Mouse (Mus musculus) forebrain, embryonic 14.5 days (tissue): ENCODE data around the gene Lhfpl2. TPM values are rescaled to one million over a fixed set of nuclear protein-coding genes. Genes with fewer than 3 reads are reported as not detected.

ENCODE experiments used
- ATAC-seq: fragments of 200-750 bp; cut with Nextera tagmentation; 2 replicates; pipeline ENCODE4 v1.8.0; 2017; ENCODE audit warnings: mild to moderate bottlenecking, moderate library complexity
- DNase-seq: peaks from one replicate; pipeline ENCODE4 v3.0.0-alpha.2; 2015; ENCODE audit warnings: low spot score
- H3K27ac ChIP-seq: fragments of 300-500 bp; sonication (generic); 2 replicates; pipeline ENCODE4 v1.5.1; 2014; ENCODE audit warnings: low read depth, mild to moderate bottlenecking, control low read depth, low read length, moderate library complexity
- H3K27me3 ChIP-seq: fragments of 300-500 bp; sonication (generic); replicated peaks from 2 replicates; pipeline ENCODE4 v1.6.1; 2014; ENCODE audit warnings: low read length, control low read depth, mixed read lengths; ENCODE audit not compliant: control insufficient read depth, insufficient read depth
- H3K36me3 ChIP-seq: fragments of 300-500 bp; sonication (generic); 2 replicates; pipeline ENCODE4 v1.6.1; 2014; ENCODE audit warnings: low read length, control low read depth; ENCODE audit not compliant: control insufficient read depth, insufficient read depth
- H3K4me1 ChIP-seq: fragments of 300-500 bp; sonication (generic); 2 replicates; pipeline ENCODE4 v1.6.1; 2014; ENCODE audit warnings: antibody characterized with exemption, low read length, control low read depth; ENCODE audit not compliant: control insufficient read depth, insufficient read depth
- H3K4me2 ChIP-seq: fragments of 300-500 bp; sonication (generic); 2 replicates; pipeline ENCODE4 v1.6.1; 2014; ENCODE audit warnings: mild to moderate bottlenecking, control low read depth, low read length
- H3K4me3 ChIP-seq: fragments of 300-500 bp; sonication (generic); 2 replicates; pipeline ENCODE4 v1.5.1; 2014; ENCODE audit warnings: low read depth, low read length, control low read depth
- H3K9ac ChIP-seq: fragments of 300-500 bp; sonication (generic); 2 replicates; pipeline ENCODE4 v1.6.1; 2014; ENCODE audit warnings: mild to moderate bottlenecking, low read length, control low read depth, moderate library complexity
- H3K9me3 ChIP-seq: fragments of 300-500 bp; sonication (generic); replicated peaks from 2 replicates; pipeline ENCODE4 v1.6.1; 2016; ENCODE audit warnings: low read length, control low read depth, mixed read lengths; ENCODE audit not compliant: control insufficient read depth
- WGBS: fragments of 180-500 bp; shearing (Covaris S2); extraction: QIAGEN DNeasy Blood & Tissue Kit; methylation state at CpG from one replicate; pipeline ENCODE4 v1.1.7; 2014; 5-methylcytosine and 5-hydroxymethylcytosine counted together
- polyA plus RNA-seq: library from polyadenylated mRNA; unstranded; fragments of >200 nt; fragmentation: Nextera tagmentation; extraction: Ambion mirVana; gene quantifications from 2 replicates; pipeline ENCODE4 v1.2.1, GENCODE M21; 2014

Lhfpl2 gene
- polyA plus RNA-seq, 1 experiment from 2014 or later = 9.7 TPM

- DNase-seq (no peak), ATAC-seq (no peak)
- WGBS = 90% methylated on average over 9 of the region's 9 CpGs
- Histone ChIP-seq H3K4me1 (no peaks in the 10 kb centered on the region), H3K4me3 (no peak overlapping the region), H3K36me3 (no peaks in the 10 kb centered on the region), H3K9ac (no peak overlapping the region), H3K27ac (no peak overlapping the region), H3K9me3 (no peaks in the 10 kb centered on the region), H3K27me3 (no peaks in the 10 kb centered on the region), H3K4me2 (no peak overlapping the region)
Observed at GRCm38 (mm10) chr13:94088788-94089187, 31.2 kb downstream of the Lhfpl2 start.

DNA sequence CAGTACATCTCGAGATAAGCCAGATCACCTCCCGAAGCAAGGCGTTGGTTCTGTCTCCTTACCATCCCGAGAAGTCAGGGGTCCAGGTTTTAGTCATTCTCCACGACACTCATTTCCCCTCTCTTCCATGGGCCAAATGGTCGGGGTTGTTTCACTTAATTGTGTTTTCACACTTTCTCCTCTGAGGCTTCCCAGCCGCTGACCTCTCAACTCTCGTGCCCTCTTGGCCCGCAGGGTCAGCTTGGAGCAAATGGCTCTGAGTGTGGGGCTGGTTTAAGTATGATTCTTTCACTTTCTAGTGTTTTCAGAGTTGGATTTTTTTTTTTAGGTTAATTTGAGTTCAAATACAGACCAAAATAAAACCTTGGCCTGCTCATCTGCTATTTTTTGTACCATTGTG is 31.7 kb downstream of the Lhfpl2 start:
- Histone ChIP-seq H3K4me1 (no peaks in the 10 kb centered on the region), H3K4me3 (no peak overlapping the region), H3K27me3 (no peaks in the 10 kb centered on the region), H3K27ac (no peak overlapping the region), H3K9me3 (no peaks in the 10 kb centered on the region), H3K9ac (no peak overlapping the region), H3K36me3 (no peaks in the 10 kb centered on the region), H3K4me2 (no peak overlapping the region)
- 91% methylated on average over 9 of the region's 9 CpGs for WGBS
- ATAC-seq = no peak
- DNase-seq = no peak

- Histone ChIP-seq H3K9me3 (no peaks in the 10 kb centered on the region), H3K36me3 (no peaks in the 10 kb centered on the region), H3K27me3 (no peaks in the 10 kb centered on the region), H3K27ac (no peak overlapping the region), H3K4me1 (no peaks in the 10 kb centered on the region), H3K4me2 (no peak overlapping the region), H3K9ac (no peak overlapping the region), H3K4me3 (no peak overlapping the region)
- DNase-seq (no peak), ATAC-seq (no peak)
- WGBS = 48% methylated on average over 2 of the region's 2 CpGs
Observed at GRCm38 (mm10) chr13:94091366-94091765, 33.8 kb downstream of the Lhfpl2 start.

GRCm38 (mm10) chr13:94094176-94094575 is 36.6 kb downstream of the Lhfpl2 start:
- Histone ChIP-seq H3K36me3 (no peaks in the 10 kb centered on the region), H3K27ac (no peak overlapping the region), H3K4me3 (no peak overlapping the region), H3K9ac (no peak overlapping the region), H3K4me1 (no peaks in the 10 kb centered on the region), H3K9me3 (no peaks in the 10 kb centered on the region), H3K27me3 (no peaks in the 10 kb centered on the region), H3K4me2 (no peak overlapping the region)
- no peak for ATAC-seq
- WGBS = 91% methylated on average over 4 of the region's 4 CpGs
- DNase-seq = no peak

DNA sequence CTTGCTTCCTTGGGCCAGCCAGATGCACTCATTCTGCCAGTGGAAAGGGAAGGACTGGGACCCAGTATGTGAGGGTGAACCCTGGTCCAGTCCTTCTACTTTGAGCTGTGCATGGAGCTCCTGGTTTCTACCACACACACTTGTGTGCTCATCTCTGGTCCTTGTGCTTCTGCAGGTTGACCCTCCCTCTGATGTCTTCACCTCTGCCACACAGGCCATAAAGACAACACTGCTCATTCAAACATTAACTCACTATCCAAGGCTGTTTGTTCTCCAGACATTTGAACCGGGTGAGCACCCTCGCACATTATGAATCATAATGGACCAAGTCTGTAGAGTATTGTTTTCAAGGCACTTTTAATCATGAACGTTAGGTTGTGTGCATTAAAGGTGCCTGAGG is 37.0 kb downstream of the Lhfpl2 start:
- H3K4me1 ChIP-seq = no peaks in the 10 kb centered on the region
- H3K36me3 ChIP-seq = no peaks in the 10 kb centered on the region
- H3K9ac ChIP-seq = no peak overlapping the region
- H3K4me2 ChIP-seq = no peak overlapping the region
- no peaks in the 10 kb centered on the region for H3K9me3 ChIP-seq
- H3K4me3 ChIP-seq = no peak overlapping the region
- no peaks in the 10 kb centered on the region for H3K27me3 ChIP-seq
- no peak for DNase-seq
- 77% methylated on average over 3 of the region's 3 CpGs for WGBS
- ATAC-seq = no peak
- no peak overlapping the region for H3K27ac ChIP-seq

- H3K4me1 ChIP-seq = no peaks in the 10 kb centered on the region
- no peak overlapping the region for H3K9ac ChIP-seq
- no peaks in the 10 kb centered on the region for H3K36me3 ChIP-seq
- no peak overlapping the region for H3K27ac ChIP-seq
- ATAC-seq = no peak
- no peak overlapping the region for H3K4me3 ChIP-seq
- H3K27me3 ChIP-seq = no peaks in the 10 kb centered on the region
- no peaks in the 10 kb centered on the region for H3K9me3 ChIP-seq
- DNase-seq = no peak
- no peak overlapping the region for H3K4me2 ChIP-seq
Observed at GRCm38 (mm10) chr13:94095202-94095601, 37.6 kb downstream of the Lhfpl2 start.

GRCm38 (mm10) chr13:94097667-94098066 is 40.1 kb downstream of the Lhfpl2 start:
- Histone ChIP-seq H3K9ac (no peak overlapping the region), H3K27me3 (no peaks in the 10 kb centered on the region), H3K4me3 (no peak overlapping the region), H3K27ac (no peak overlapping the region), H3K9me3 (no peaks in the 10 kb centered on the region), H3K4me1 (no peaks in the 10 kb centered on the region), H3K4me2 (no peak overlapping the region), H3K36me3 (no peaks in the 10 kb centered on the region)
- DNase-seq (no peak), ATAC-seq (no peak)
- 82% methylated on average over 2 of the region's 2 CpGs for WGBS

DNA sequence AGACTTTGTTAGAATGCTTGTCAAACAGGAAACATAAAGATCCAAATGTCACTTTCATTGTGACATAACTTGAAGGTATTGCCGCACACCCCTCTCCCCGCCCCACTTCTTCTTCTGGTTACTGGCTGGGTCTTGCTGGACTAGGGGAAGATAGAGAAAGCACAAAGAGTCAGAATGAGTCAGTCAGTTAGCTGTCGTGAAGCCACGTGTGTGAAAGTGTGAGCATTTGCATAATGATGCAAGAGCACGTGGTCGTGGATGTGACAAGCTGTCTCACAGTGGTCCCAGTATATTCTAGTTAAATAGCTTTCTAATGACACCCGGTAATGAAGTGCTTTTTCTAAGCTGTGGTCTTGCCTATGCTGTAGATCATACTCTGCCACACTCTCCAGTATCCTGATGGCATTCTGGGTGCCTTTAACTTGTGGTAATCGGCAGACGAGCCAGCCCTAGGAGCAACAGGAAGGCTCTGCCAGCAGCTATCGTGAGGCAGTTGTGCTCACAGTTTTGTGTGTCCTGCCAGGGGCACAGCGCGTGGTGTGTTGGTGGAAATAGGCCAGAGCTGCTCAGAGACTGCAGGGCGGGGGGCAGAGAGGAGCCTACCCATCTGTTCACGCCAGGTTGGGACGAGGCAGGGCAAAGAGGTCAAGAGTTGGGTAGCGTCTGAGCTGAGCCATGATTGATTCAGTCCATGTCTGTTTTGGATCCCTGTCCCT is 40.9 kb downstream of the Lhfpl2 start:
- no peaks in the 10 kb centered on the region for H3K4me1 ChIP-seq
- H3K27ac ChIP-seq = no peak overlapping the region
- H3K36me3 ChIP-seq = no peaks in the 10 kb centered on the region
- H3K9me3 ChIP-seq = no peaks in the 10 kb centered on the region
- no peak overlapping the region for H3K9ac ChIP-seq
- ATAC-seq (peak; percentile 77; the same call in 1 of the 2 replicates), DNase-seq (peak; percentile 58)
- H3K4me2 ChIP-seq = no peak overlapping the region
- H3K4me3 ChIP-seq = no peak overlapping the region
- WGBS = 66% methylated on average over 16 of the region's 16 CpGs
- no peaks in the 10 kb centered on the region for H3K27me3 ChIP-seq

GRCm38 (mm10) chr13:94099087-94099486 is 41.5 kb downstream of the Lhfpl2 start:
- DNase-seq = no peak
- WGBS = 92% methylated on average over 10 of the region's 10 CpGs
- no peak overlapping the region for H3K4me3 ChIP-seq
- H3K9me3 ChIP-seq = no peaks in the 10 kb centered on the region
- no peaks in the 10 kb centered on the region for H3K4me1 ChIP-seq
- no peak overlapping the region for H3K27ac ChIP-seq
- H3K36me3 ChIP-seq = no peaks in the 10 kb centered on the region
- ATAC-seq = no peak
- no peak overlapping the region for H3K9ac ChIP-seq
- H3K27me3 ChIP-seq = no peaks in the 10 kb centered on the region
- H3K4me2 ChIP-seq = no peak overlapping the region
